Mouse (Mus musculus) limb, embryonic 15.5 days (tissue): ENCODE measurements around the gene Uso1. TPM values are rescaled to one million over a fixed set of nuclear protein-coding genes. Genes with fewer than 3 reads are reported as not detected.

Experiments used
- polyA plus RNA-seq: library from polyadenylated mRNA; unstranded; fragments of >200 nt; fragmentation: Nextera tagmentation; extraction: Ambion mirVana; gene quantifications from 2 replicates; pipeline ENCODE4 v1.2.1, GENCODE M21; 2015

Gene Uso1
- polyA plus RNA-seq, 1 experiment from 2014 or later = 53.1 TPM

Other genes starting within 250 kb of the Uso1 start
- 78.8 and 82.2 TPM in 2 replicates for gene Rchy1, start 174.9 kb upstream of the Uso1 start, polyA plus RNA-seq
- 0.20 TPM in 1 of 2 replicates, not detected in the other for gene Odaph, start 150.5 kb upstream of the Uso1 start, polyA plus RNA-seq
- 1.4 and 1.8 TPM in 2 replicates for gene Cdkl2, start 94.1 kb upstream of the Uso1 start, polyA plus RNA-seq
- 136 and 146 TPM in 2 replicates for gene G3bp2, start 54.2 kb upstream of the Uso1 start, polyA plus RNA-seq
- gene U90926, start 77.5 kb downstream of the Uso1 start, polyA plus RNA-seq = not detected in 2 replicates
- gene Ppef2, start 118.3 kb downstream of the Uso1 start, polyA plus RNA-seq = 0.12 and 0.19 TPM in 2 replicates
- gene Naaa, start 140.2 kb downstream of the Uso1 start, polyA plus RNA-seq = 22.1 and 23.1 TPM in 2 replicates
- 37.1 and 40.5 TPM in 2 replicates for gene Sdad1, start 172.5 kb downstream of the Uso1 start, polyA plus RNA-seq
- 0.31 and 0.55 TPM in 2 replicates for gene Cxcl9, start 190.1 kb downstream of the Uso1 start, polyA plus RNA-seq
- 7.3 and 13.3 TPM in 2 replicates for gene Art3, start 193.9 kb downstream of the Uso1 start, polyA plus RNA-seq
- gene Cxcl10, start 211.0 kb downstream of the Uso1 start, polyA plus RNA-seq = 1.1 TPM in 2 replicates